Mouse (Mus musculus): ENCODE results near the gene Bean1. TPM values are rescaled to one million over a fixed set of nuclear protein-coding genes. Genes with fewer than 3 reads are reported as not detected.

Gene Bean1
- total RNA-seq, 2 experiments from 2014 or later: not detected

Other genes with a start within 250 kb of the Bean1 start
- gene Cdh5, start 68.8 kb upstream of the Bean1 start, total RNA-seq (2015; ENCODE audit: low replicate concordance): not detected in 2 replicates
- gene Cdh5, start 68.8 kb upstream of the Bean1 start, total RNA-seq (2017; ENCODE audit: low replicate concordance): not detected in 2 replicates
- 5.4 and 5.9 TPM in 2 replicates for gene Tk2, start 78.1 kb downstream of the Bean1 start, total RNA-seq (2015; ENCODE audit: low replicate concordance)
- 4.1 and 6.7 TPM in 2 replicates for gene Tk2, start 78.1 kb downstream of the Bean1 start, total RNA-seq (2017; ENCODE audit: low replicate concordance)
- gene Cklf, start 80.4 kb downstream of the Bean1 start, total RNA-seq (2015; ENCODE audit: low replicate concordance): 28.1 and 44.4 TPM in 2 replicates
- 13.5 and 23.4 TPM in 2 replicates for gene Cklf, start 80.4 kb downstream of the Bean1 start, total RNA-seq (2017; ENCODE audit: low replicate concordance)
- not detected in 2 replicates for gene Cmtm2a, start 122.7 kb downstream of the Bean1 start, total RNA-seq (2015; ENCODE audit: low replicate concordance)
- gene Cmtm2a, start 122.7 kb downstream of the Bean1 start, total RNA-seq (2017; ENCODE audit: low replicate concordance): not detected in 2 replicates
- not detected in 2 replicates for gene Gm45711, start 139.6 kb downstream of the Bean1 start, total RNA-seq (2015; ENCODE audit: low replicate concordance)
- gene Gm45711, start 139.6 kb downstream of the Bean1 start, total RNA-seq (2017; ENCODE audit: low replicate concordance): not detected in 2 replicates
- not detected in 2 replicates for gene Cmtm1, start 139.7 kb downstream of the Bean1 start, total RNA-seq (2015; ENCODE audit: low replicate concordance)
- not detected in 2 replicates for gene Cmtm1, start 139.7 kb downstream of the Bean1 start, total RNA-seq (2017; ENCODE audit: low replicate concordance)
- not detected in 2 replicates for gene Gm11020, start 151.1 kb downstream of the Bean1 start, total RNA-seq (2015; ENCODE audit: low replicate concordance)
- gene Gm11020, start 151.1 kb downstream of the Bean1 start, total RNA-seq (2017; ENCODE audit: low replicate concordance): not detected in 2 replicates
- not detected in 2 replicates for gene Cmtm2b, start 151.8 kb downstream of the Bean1 start, total RNA-seq (2015; ENCODE audit: low replicate concordance)
- gene Cmtm2b, start 151.8 kb downstream of the Bean1 start, total RNA-seq (2017; ENCODE audit: low replicate concordance): not detected in 2 replicates
- 2.9 and 10.8 TPM in 2 replicates for gene Cmtm3, start 169.0 kb downstream of the Bean1 start, total RNA-seq (2015; ENCODE audit: low replicate concordance)
- gene Cmtm3, start 169.0 kb downstream of the Bean1 start, total RNA-seq (2017; ENCODE audit: low replicate concordance): 6.0 TPM in 1 of 2 replicates, not detected in the other
- 0.36 TPM in 1 of 2 replicates, not detected in the other for gene Cmtm4, start 225.4 kb downstream of the Bean1 start, total RNA-seq (2015; ENCODE audit: low replicate concordance)
- under 0.01 and 1.0 TPM in 2 replicates for gene Cmtm4, start 225.4 kb downstream of the Bean1 start, total RNA-seq (2017; ENCODE audit: low replicate concordance)

All from erythroid progenitor cell, adult 5-6 weeks (primary cell).